Mouse (Mus musculus): Measurements from ENCODE around the gene Gstm4.

DNA sequence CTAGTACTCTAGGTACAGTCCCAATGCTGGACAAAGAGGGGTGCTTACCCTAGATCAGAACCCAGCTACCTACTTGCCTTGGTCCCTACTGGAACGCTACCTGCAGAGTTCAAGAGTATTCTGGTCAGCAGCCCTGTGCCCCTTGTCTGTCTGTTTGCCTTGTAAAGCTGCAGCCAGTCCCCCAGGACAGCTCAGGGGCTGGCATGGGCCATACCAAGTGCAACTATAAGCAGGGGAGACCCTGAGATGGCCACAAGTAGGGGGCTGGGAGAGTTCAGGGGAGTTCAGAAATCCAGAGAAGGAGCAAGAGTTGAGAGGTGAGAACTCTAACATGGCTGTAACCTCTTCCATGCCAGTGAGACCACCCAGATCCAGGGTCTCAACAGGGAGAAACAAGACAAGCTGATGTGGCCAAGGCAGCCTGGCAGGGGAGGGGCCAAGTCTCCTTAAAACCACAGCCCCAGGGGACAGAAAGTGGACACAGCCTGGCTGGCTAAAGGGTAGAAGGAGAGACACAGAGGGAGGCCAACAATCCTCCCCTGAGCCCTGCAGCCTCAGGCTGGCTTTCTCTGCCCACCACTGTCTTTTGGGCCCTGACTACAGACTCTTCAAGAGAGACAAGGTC is 37.7 kb upstream of the Gstm4 start:
- TF ChIP-seq EP300 (IDR thresholded peaks at IDR 0.05; ENCODE audit: low read depth) (no peak), CTCF (IDR thresholded peaks at IDR 0.05; ENCODE audit: low read depth) (no peak)
